Mouse (Mus musculus) lung, postnatal 0 days (tissue): ENCODE measurements around the gene Magi1.

Experiments
- CTCF ChIP-seq: IDR thresholded peaks from 2 replicates; pipeline ENCODE4 v1.5.1; 2016; ENCODE audit warnings: antibody characterized with exemption, mild to moderate bottlenecking
- EP300 ChIP-seq: IDR thresholded peaks from 2 replicates; pipeline ENCODE4 v1.6.1; 2016; ENCODE audit warnings: antibody characterized with exemption, mild to moderate bottlenecking, control low read depth

GRCm38 (mm10) chr6:93987561-93987960, 296.2 kb downstream of the Magi1 start:
- TF ChIP-seq CTCF (no peak), EP300 (no peak)
